Mouse (Mus musculus): ENCODE data around the gene Tbc1d4.

DNA sequence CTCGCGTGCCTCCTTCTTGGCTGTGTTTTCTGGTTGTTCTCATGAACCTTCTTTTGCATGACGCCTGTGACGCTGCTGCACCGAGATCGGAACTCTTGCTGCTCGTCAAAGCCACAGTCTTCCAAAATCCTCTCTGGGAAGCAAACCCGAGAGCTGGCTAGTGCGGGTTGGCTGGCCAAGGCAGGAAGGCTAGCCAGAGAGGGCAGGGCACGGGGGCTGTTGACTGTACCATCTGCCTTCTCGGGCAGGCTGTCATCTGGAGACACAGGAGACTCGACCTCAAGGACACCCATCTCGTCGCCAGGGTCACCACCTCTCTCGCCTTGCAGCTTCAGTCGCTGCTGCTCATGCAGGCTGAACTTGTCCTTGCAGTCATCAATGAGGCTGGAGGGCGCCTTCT is 101.8 kb downstream of the Tbc1d4 start:
- TF ChIP-seq CTCF (IDR thresholded peaks at IDR 0.05; ENCODE audit: borderline replicate concordance, extremely low read depth, insufficient read depth, insufficient read length) (no peak), POLR2A (IDR thresholded peaks at IDR 0.05; ENCODE audit: borderline replicate concordance, extremely low read depth, insufficient read depth, insufficient read length, poor library complexity, severe bottlenecking) (no peak)

Data from brain, embryonic 14.5 days (tissue).